In genomic region chr17:47768707-47769276, GRCm38 (mm10) we compare ENCODE assay signal across 8 mouse cellular contexts. TPM values are rescaled to one million over a fixed set of nuclear protein-coding genes. Genes with fewer than 3 reads are reported as not detected.
DNase-seq lines count a peak whose midpoint lies in the region; ATAC-seq and TF ChIP-seq lines count a peak whose summit lies in the region.

No protein-coding gene starts in this region.

- H3K4me2 ChIP-seq in liver, embryonic 14.5 days (ENCODE audit: low read depth), result peak overlapping the region; percentile 33; the same call in 1 of the 2 replicates

- no peak overlapping the region for H3K9ac ChIP-seq in liver, embryonic 14.5 days (replicated peaks)

- TF ChIP-seq POLR2A in cerebellum, adult 2 months (IDR thresholded peaks at IDR 0.05; ENCODE audit: borderline replicate concordance, insufficient read depth, low read length), result no peak

- H3K36me3 ChIP-seq in liver, embryonic 14.5 days (replicated peaks; ENCODE audit: control insufficient read depth, insufficient read depth, low read depth), result no peaks in the 10 kb centered on the region

- H3K27ac ChIP-seq in liver, embryonic 14.5 days, result no peak overlapping the region
- H3K27ac ChIP-seq in cerebellum, adult 2 months (ENCODE audit: insufficient read depth, low read length), result no peak overlapping the region; the same call in 1 of the 2 replicates

- no peak for TF ChIP-seq EP300 in liver, embryonic 14.5 days (IDR thresholded peaks at IDR 0.05; ENCODE audit: low read depth)

- H3K9me3 ChIP-seq in liver, embryonic 14.5 days (ENCODE audit: control insufficient read depth, low read length), result no peaks in the 10 kb centered on the region

- H3K27me3 ChIP-seq in liver, embryonic 14.5 days (ENCODE audit: control insufficient read depth, insufficient read depth, low read length), result no peaks in the 10 kb centered on the region
- no peaks in the 10 kb centered on the region for H3K27me3 ChIP-seq in cerebellum, adult 2 months (ENCODE audit: control insufficient read depth, insufficient read depth, low read length)

- peak; percentile 65 for TF ChIP-seq CTCF in liver, embryonic 14.5 days (IDR thresholded peaks at IDR 0.05; ENCODE audit: low read depth)
- TF ChIP-seq CTCF in cerebellum, adult 2 months (IDR thresholded peaks at IDR 0.05; ENCODE audit: borderline replicate concordance, insufficient read depth, low read depth, low read length), result no peak; the same call in 1 of the 2 replicates

- WGBS in liver, embryonic 14.5 days (ENCODE audit: insufficient replicate concordance), result 13% methylated on average over 12 of the region's 12 CpGs
- WGBS in cerebellum, adult 2 months, result 43% methylated on average over 12 of the region's 12 CpGs

- H3K4me3 ChIP-seq in liver, embryonic 14.5 days (ENCODE audit: insufficient read depth in 1 of 2, low read depth in 2 of 2, low read length in 2 of 2), result no peak overlapping the region
- H3K4me3 ChIP-seq in cerebellum, adult 2 months (replicated peaks; ENCODE audit: insufficient read depth, low read depth, low read length), result no peak overlapping the region

- peak; percentile 32 for ATAC-seq in CD4-positive, CD25-positive, alpha-beta regulatory T cell, adult 4 months
- ATAC-seq in liver, embryonic 14.5 days (ENCODE audit: insufficient read depth), result peak; percentile 56

- H3K4me1 ChIP-seq in liver, embryonic 14.5 days (replicated peaks; ENCODE audit: control insufficient read depth in 2 of 2, insufficient read depth in 2 of 2, low read length in 1 of 2), result peaks cover 4 to 14% of the 10 kb centered on the region in 2 experiments
- H3K4me1 ChIP-seq in cerebellum, adult 2 months (ENCODE audit: control insufficient read depth, insufficient read depth, low read length), result peaks cover 10% of the 10 kb centered on the region

- DNase-seq in adrenal gland, adult 2 months, result peak; percentile 44
- no peak for DNase-seq in adrenal gland, postnatal 25 days
- peak; percentile 99 for DNase-seq in heart, adult 11 months
- no peak for DNase-seq in liver, embryonic 14.5 days (ENCODE audit: low read depth in 3 of 3, low spot score in 3 of 3)
- peak; percentile 62 for DNase-seq in spleen, adult 12 weeks (ENCODE audit: low spot score)
- no peak for DNase-seq in cerebellum, adult 2 months
- DNase-seq in ovary, postnatal 10 days (ENCODE audit: low spot score), result no peak

RNA-seq across cellular contexts. Expression of gene Tfeb, which starts 32.0 kb away (rescaled TPM):
- total RNA-seq in adrenal gland, adult 2 months (2021), result 10 to 100 TPM; 14.7 to 24.5 TPM
- 65.7 and 100.0 TPM in 2 replicates for polyA plus RNA-seq in adrenal gland, adult 2 months (2012; rRNA removed)
- total RNA-seq in adrenal gland, postnatal 25 days (2021), result 21.1 and 28.0 TPM in 2 replicates
- 1 to 10 TPM; 5.2 to 5.7 TPM for polyA plus RNA-seq in CD4-positive, CD25-positive, alpha-beta regulatory T cell, adult 4 months (2017; shearing (Covaris generic))
- polyA plus RNA-seq in liver, embryonic 14.5 days (2012; rRNA removed), result 2.4 and 2.9 TPM in 2 replicates
- polyA plus RNA-seq in liver, embryonic 14.5 days (2014; fragmentation: Nextera tagmentation; extraction: Ambion mirVana), result 3.2 and 3.7 TPM in 2 replicates
- polyA plus RNA-seq in cerebellum, adult 2 months (2012; rRNA removed), result 26.4 and 27.5 TPM in 2 replicates

RNA-seq across cellular contexts. Expression of gene Pgc, which starts 42.1 kb away (rescaled TPM):
- total RNA-seq in adrenal gland, adult 2 months (2021), result not detected
- 1.6 and 27.4 TPM in 2 replicates for polyA plus RNA-seq in adrenal gland, adult 2 months (2012; rRNA removed)
- not detected in 2 replicates for total RNA-seq in adrenal gland, postnatal 25 days (2021)
- not detected for polyA plus RNA-seq in CD4-positive, CD25-positive, alpha-beta regulatory T cell, adult 4 months (2017; shearing (Covaris generic))
- not detected in 2 replicates for polyA plus RNA-seq in liver, embryonic 14.5 days (2012; rRNA removed)
- not detected in 2 replicates for polyA plus RNA-seq in liver, embryonic 14.5 days (2014; fragmentation: Nextera tagmentation; extraction: Ambion mirVana)
- 0.13 and 0.31 TPM in 2 replicates for polyA plus RNA-seq in cerebellum, adult 2 months (2012; rRNA removed)

Comparison
In these comparisons a context has a peak if more than half of its experiments do, and no peak if none do; other contexts are left out.
1. DNase-seq: peak in adrenal gland, adult 2 months (single experiment), heart, adult 11 months (single experiment) and spleen, adult 12 weeks (single experiment); none in adrenal gland, postnatal 25 days (single experiment), liver, embryonic 14.5 days (0 of 3), cerebellum, adult 2 months (0 of 2) and ovary, postnatal 10 days (single experiment).